Mouse (Mus musculus): ENCODE data around the gene Mfsd12. TPM values are rescaled to one million over a fixed set of nuclear protein-coding genes. Genes with fewer than 3 reads are reported as not detected.

The Mfsd12 gene
- polyA plus RNA-seq, 1 experiment from 2014 or later = 36.3 TPM

GRCm38 (mm10) chr10:81413310-81414261 lies 56.3 kb downstream of the Mfsd12 start:
- no peak for DNase-seq (ENCODE audit: low spot score)

GRCm38 (mm10) chr10:81414682-81415081 lies 57.4 kb downstream of the Mfsd12 start:
- no peak for DNase-seq (ENCODE audit: low spot score)

- DNase-seq (ENCODE audit: low spot score) = no peak
Measured at GRCm38 (mm10) chr10:81415146-81415545, 57.9 kb downstream of the Mfsd12 start.

Small RNAs within 50 kb of the gene (microRNA-seq; reads per million reads assigned to microRNA genes)
- not detected for gene Mir6913 (ENCODE audit: borderline number of aligned reads)

Other genes with a start within 250 kb of the Mfsd12 start
- gene Zbtb7a, start 222.3 kb upstream of the Mfsd12 start, polyA plus RNA-seq (2015; fragmentation: Nextera tagmentation; extraction: Ambion mirVana) = 34.5 and 44.9 TPM in 2 replicates
- 37.3 and 39.0 TPM in 2 replicates for gene Pias4, start 189.6 kb upstream of the Mfsd12 start, polyA plus RNA-seq (2015; fragmentation: Nextera tagmentation; extraction: Ambion mirVana)
- 612 and 638 TPM in 2 replicates for gene Eef2, start 180.9 kb upstream of the Mfsd12 start, polyA plus RNA-seq (2015; fragmentation: Nextera tagmentation; extraction: Ambion mirVana)
- 47.8 and 54.1 TPM in 2 replicates for gene Dapk3, start 174.5 kb upstream of the Mfsd12 start, polyA plus RNA-seq (2015; fragmentation: Nextera tagmentation; extraction: Ambion mirVana)
- not detected in 2 replicates for gene 4930442H23Rik, start 173.6 kb upstream of the Mfsd12 start, polyA plus RNA-seq (2015; fragmentation: Nextera tagmentation; extraction: Ambion mirVana)
- 0.08 TPM in 1 of 2 replicates, not detected in the other for gene Nmrk2, start 155.4 kb upstream of the Mfsd12 start, polyA plus RNA-seq (2015; fragmentation: Nextera tagmentation; extraction: Ambion mirVana)
- 0.62 and 0.70 TPM in 2 replicates for gene Atcay, start 126.7 kb upstream of the Mfsd12 start, polyA plus RNA-seq (2015; fragmentation: Nextera tagmentation; extraction: Ambion mirVana)
- 0.81 and 1.7 TPM in 2 replicates for gene Zfr2, start 124.3 kb upstream of the Mfsd12 start, polyA plus RNA-seq (2015; fragmentation: Nextera tagmentation; extraction: Ambion mirVana)
- gene Matk, start 104.6 kb upstream of the Mfsd12 start, polyA plus RNA-seq (2015; fragmentation: Nextera tagmentation; extraction: Ambion mirVana) = 17.7 and 19.3 TPM in 2 replicates
- gene Mrpl54, start 90.6 kb upstream of the Mfsd12 start, polyA plus RNA-seq (2015; fragmentation: Nextera tagmentation; extraction: Ambion mirVana) = 216 and 225 TPM in 2 replicates
- gene Apba3, start 90.5 kb upstream of the Mfsd12 start, polyA plus RNA-seq (2015; fragmentation: Nextera tagmentation; extraction: Ambion mirVana) = 34.8 and 38.7 TPM in 2 replicates
- gene Tjp3, start 65.9 kb upstream of the Mfsd12 start, polyA plus RNA-seq (2015; fragmentation: Nextera tagmentation; extraction: Ambion mirVana) = 7.8 and 9.3 TPM in 2 replicates
- gene Pip5k1c, start 64.5 kb upstream of the Mfsd12 start, polyA plus RNA-seq (2015; fragmentation: Nextera tagmentation; extraction: Ambion mirVana) = 36.9 and 38.6 TPM in 2 replicates
- gene Cactin, start 36.4 kb upstream of the Mfsd12 start, polyA plus RNA-seq (2015; fragmentation: Nextera tagmentation; extraction: Ambion mirVana) = 41.3 and 45.8 TPM in 2 replicates
- gene Tbxa2r, start 28.8 kb upstream of the Mfsd12 start, polyA plus RNA-seq (2015; fragmentation: Nextera tagmentation; extraction: Ambion mirVana) = 97.5 and 103 TPM in 2 replicates
- gene Gipc3, start 14.2 kb upstream of the Mfsd12 start, polyA plus RNA-seq (2015; fragmentation: Nextera tagmentation; extraction: Ambion mirVana) = 0.14 and 0.16 TPM in 2 replicates
- gene Hmg20b, start 7.0 kb upstream of the Mfsd12 start, polyA plus RNA-seq (2015; fragmentation: Nextera tagmentation; extraction: Ambion mirVana) = 88.5 and 100 TPM in 2 replicates
- 1.7 and 3.0 TPM in 2 replicates for gene 4930404N11Rik, start 8.3 kb downstream of the Mfsd12 start, polyA plus RNA-seq (2015; fragmentation: Nextera tagmentation; extraction: Ambion mirVana)
- gene Fzr1, start 21.0 kb downstream of the Mfsd12 start, polyA plus RNA-seq (2015; fragmentation: Nextera tagmentation; extraction: Ambion mirVana) = 87.1 and 96.9 TPM in 2 replicates
- gene Dohh, start 26.9 kb downstream of the Mfsd12 start, polyA plus RNA-seq (2015; fragmentation: Nextera tagmentation; extraction: Ambion mirVana) = 71.3 and 78.7 TPM in 2 replicates
- gene Gm48551, start 27.0 kb downstream of the Mfsd12 start, polyA plus RNA-seq (2015; fragmentation: Nextera tagmentation; extraction: Ambion mirVana) = 2.3 TPM in 2 replicates
- gene Gm48552, start 31.5 kb downstream of the Mfsd12 start, polyA plus RNA-seq (2015; fragmentation: Nextera tagmentation; extraction: Ambion mirVana) = 0.72 and 1.5 TPM in 2 replicates
- 12.5 and 14.0 TPM in 2 replicates for gene Smim24, start 35.6 kb downstream of the Mfsd12 start, polyA plus RNA-seq (2015; fragmentation: Nextera tagmentation; extraction: Ambion mirVana)
- gene Nfic, start 98.1 kb downstream of the Mfsd12 start, polyA plus RNA-seq (2015; fragmentation: Nextera tagmentation; extraction: Ambion mirVana) = 21.5 and 21.9 TPM in 2 replicates
- 0.04 and 0.25 TPM in 2 replicates for gene Celf5, start 125.2 kb downstream of the Mfsd12 start, polyA plus RNA-seq (2015; fragmentation: Nextera tagmentation; extraction: Ambion mirVana)
- 39.4 and 45.5 TPM in 2 replicates for gene Ncln, start 138.9 kb downstream of the Mfsd12 start, polyA plus RNA-seq (2015; fragmentation: Nextera tagmentation; extraction: Ambion mirVana)
- gene S1pr4, start 142.6 kb downstream of the Mfsd12 start, polyA plus RNA-seq (2015; fragmentation: Nextera tagmentation; extraction: Ambion mirVana) = 22.2 and 25.6 TPM in 2 replicates
- gene Gna15, start 166.7 kb downstream of the Mfsd12 start, polyA plus RNA-seq (2015; fragmentation: Nextera tagmentation; extraction: Ambion mirVana) = 3.5 TPM in 2 replicates
- gene Gna11, start 187.7 kb downstream of the Mfsd12 start, polyA plus RNA-seq (2015; fragmentation: Nextera tagmentation; extraction: Ambion mirVana) = 28.5 and 30.0 TPM in 2 replicates
- gene Aes, start 202.0 kb downstream of the Mfsd12 start, polyA plus RNA-seq (2015; fragmentation: Nextera tagmentation; extraction: Ambion mirVana) = 683 and 740 TPM in 2 replicates
- gene Tle2, start 217.1 kb downstream of the Mfsd12 start, polyA plus RNA-seq (2015; fragmentation: Nextera tagmentation; extraction: Ambion mirVana) = 2.4 and 2.9 TPM in 2 replicates
- 3.7 and 4.8 TPM in 2 replicates for gene Tle6, start 243.6 kb downstream of the Mfsd12 start, polyA plus RNA-seq (2015; fragmentation: Nextera tagmentation; extraction: Ambion mirVana)
- 0.85 and 0.98 TPM in 2 replicates for gene BC025920, start 248.8 kb downstream of the Mfsd12 start, polyA plus RNA-seq (2015; fragmentation: Nextera tagmentation; extraction: Ambion mirVana)

All from thymus, postnatal 0 days (tissue).